ENCODE assay signal across 9 mouse cellular contexts in the genomic region with DNA sequence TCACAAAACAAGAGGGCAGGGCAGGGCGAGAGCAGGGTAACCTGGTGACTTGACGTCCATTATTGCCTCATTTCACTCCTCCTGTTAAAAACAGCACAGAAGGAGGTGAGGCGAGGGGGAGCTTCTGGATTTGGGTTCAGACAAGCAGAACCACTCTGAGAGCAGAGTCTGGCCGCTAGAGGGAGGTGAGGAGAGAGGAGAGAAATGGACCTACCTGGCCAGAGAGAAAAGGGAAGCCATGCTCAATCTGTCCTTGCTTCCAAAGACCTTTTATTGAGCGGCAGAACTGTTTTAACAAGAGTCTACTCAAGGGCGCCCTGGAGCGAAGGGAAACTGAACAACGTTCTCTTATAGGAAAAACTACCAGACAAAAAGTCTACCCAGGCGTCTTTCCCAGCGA. TPM values are rescaled to one million over a fixed set of nuclear protein-coding genes. Genes with fewer than 3 reads are reported as not detected.
DNase-seq lines count a peak whose midpoint lies in the region; ATAC-seq and TF ChIP-seq lines count a peak whose summit lies in the region.
"Had no signal": no experiment of that assay in that cellular context is flagged by ENCODE, and none has a peak within 500 bp of the region (broad histone marks: within the 10 kb centered on the region; RNA-seq: fewer than 3 reads in every experiment).

No protein-coding gene starts in this region.

- no peaks in the 10 kb centered on the region for H3K27me3 ChIP-seq in E14TG2a.4 (ENCODE audit: insufficient read depth, low read length)
- no peaks in the 10 kb centered on the region for H3K27me3 ChIP-seq in forebrain, embryonic 14.5 days (replicated peaks; ENCODE audit: control insufficient read depth, insufficient read depth, low read length)
- H3K27me3 ChIP-seq: limb, embryonic 15.5 days had no signal

- no peak overlapping the region for H3K4me2 ChIP-seq in forebrain, embryonic 14.5 days (ENCODE audit: low read length)
- H3K4me2 ChIP-seq: limb, embryonic 15.5 days had no signal

- 71% methylated on average over 10 of the region's 10 CpGs for WGBS in forebrain, embryonic 14.5 days

- peak; percentile 23 to 65 for DNase-seq in adrenal gland, adult (ENCODE audit: inconsistent age in 2 of 2, low spot score in 1 of 2)
- no peak for DNase-seq in adrenal gland, postnatal 4 days (ENCODE audit: low spot score in 2 of 2)
- no peak for DNase-seq in layer of hippocampus, adult 2 months (ENCODE audit: low spot score in 2 of 2)
- no peak for DNase-seq in layer of hippocampus, adult 11-12 months (ENCODE audit: low spot score)
- no peak for DNase-seq in forebrain, embryonic 14.5 days (ENCODE audit: low spot score)
- DNase-seq in embryo, embryonic 10.5 days (ENCODE audit: low spot score), result no peak

- H3K27ac ChIP-seq in layer of hippocampus, adult 2 months, result no peak overlapping the region
- no peak overlapping the region for H3K27ac ChIP-seq in embryonic fibroblast, embryonic 13.5 days (ENCODE audit: insufficient read depth, low read length)
- H3K27ac ChIP-seq in forebrain, embryonic 14.5 days (ENCODE audit: low read depth, low read length), result no peak overlapping the region
- H3K27ac ChIP-seq: limb, embryonic 15.5 days had no signal

- no peak overlapping the region for H3K9ac ChIP-seq in forebrain, embryonic 14.5 days (ENCODE audit: low read length)
- H3K9ac ChIP-seq: limb, embryonic 15.5 days had no signal

- no peaks in the 10 kb centered on the region for H3K36me3 ChIP-seq in E14TG2a.4 (ENCODE audit: insufficient read depth, low read length)
- peaks cover 17% of the 10 kb centered on the region; the same call in 1 of the 2 replicates for H3K36me3 ChIP-seq in forebrain, embryonic 14.5 days (ENCODE audit: control insufficient read depth, insufficient read depth, low read length)

- no peaks in the 10 kb centered on the region; the same call in 1 of the 2 replicates for H3K9me3 ChIP-seq in E14TG2a.4 (ENCODE audit: low read length)
- peaks cover 12% of the 10 kb centered on the region for H3K9me3 ChIP-seq in forebrain, embryonic 14.5 days (replicated peaks; ENCODE audit: control insufficient read depth, low read length)
- H3K9me3 ChIP-seq: limb, embryonic 15.5 days had no signal

- TF ChIP-seq POLR2A in embryonic fibroblast, embryonic 13.5 days (IDR thresholded peaks at IDR 0.05; ENCODE audit: low read depth, low read length), result no peak

- peak; percentile 64 for TF ChIP-seq CTCF in layer of hippocampus, adult 2 months (conservative IDR thresholded peaks at IDR 0.05)
- peak; percentile 35 for TF ChIP-seq CTCF in E14TG2a.4 (conservative IDR thresholded peaks at IDR 0.05; ENCODE audit: low read length)
- TF ChIP-seq CTCF in embryonic fibroblast, embryonic 13.5 days (IDR thresholded peaks at IDR 0.05; ENCODE audit: borderline replicate concordance, insufficient read depth, low read length), result 0 out of 2 replicates have a peak, but pooled peaks have one; percentile 6

- ATAC-seq in forebrain, embryonic 14.5 days, result no peak

- H3K4me3 ChIP-seq in layer of hippocampus, adult 2 months, result no peak overlapping the region
- H3K4me3 ChIP-seq in E14TG2a.4 (replicated peaks; ENCODE audit: low read length), result no peak overlapping the region
- no peak overlapping the region for H3K4me3 ChIP-seq in embryonic fibroblast, embryonic 13.5 days (ENCODE audit: insufficient read depth, low read length)
- H3K4me3 ChIP-seq in forebrain, embryonic 14.5 days (ENCODE audit: low read depth, low read length), result no peak overlapping the region
- H3K4me3 ChIP-seq: limb, embryonic 15.5 days had no signal

- H3K4me1 ChIP-seq in E14TG2a.4 (replicated peaks; ENCODE audit: low read depth, low read length), result no peaks in the 10 kb centered on the region
- no peaks in the 10 kb centered on the region for H3K4me1 ChIP-seq in embryonic fibroblast, embryonic 13.5 days (ENCODE audit: control insufficient read depth, insufficient read depth, low read length)
- no peaks in the 10 kb centered on the region for H3K4me1 ChIP-seq in forebrain, embryonic 14.5 days (ENCODE audit: control insufficient read depth, insufficient read depth, low read length)
- H3K4me1 ChIP-seq: limb, embryonic 15.5 days had no signal

RNA-seq across cellular contexts. Expression of a gene that starts 27.9 kb away (rescaled TPM):
- 10 to 100 TPM; 10.3 to 12.6 TPM for total RNA-seq in adrenal gland, postnatal 4 days (2021)
- 10 to 100 TPM; 16.8 to 20.6 TPM for total RNA-seq in layer of hippocampus, adult 2 months (2021)
- 12.1 and 13.2 TPM in 2 replicates for polyA plus RNA-seq in embryonic fibroblast, embryonic 13.5 days (2011; ENCODE audit: insufficient read length, low read depth, missing spikeins)
- polyA plus RNA-seq in forebrain, embryonic 14.5 days (2014; fragmentation: Nextera tagmentation; extraction: Ambion mirVana), result 21.2 and 23.8 TPM in 2 replicates

Comparison
In these comparisons a context has a peak if more than half of its experiments do, and no peak if none do; other contexts are left out.
1. DNase-seq: peak in adrenal gland, adult (2 of 2); none in adrenal gland, postnatal 4 days (0 of 2), layer of hippocampus, adult 2 months (0 of 2), layer of hippocampus, adult 11-12 months (single experiment), forebrain, embryonic 14.5 days (single experiment) and embryo, embryonic 10.5 days (single experiment).
2. CTCF ChIP-seq: peak in every context shown above with its lines; median percentile 64 in layer of hippocampus, adult 2 months; 35 in E14TG2a.4; 6 in embryonic fibroblast, embryonic 13.5 days.